Mouse (Mus musculus) inflammation-experienced regulatory T-cells, adult 6 months (primary cell): ENCODE results near the gene Dph7. TPM values are rescaled to one million over a fixed set of nuclear protein-coding genes. Genes with fewer than 3 reads are reported as not detected.
"Not testable (repeated sequence)": the region's sequence is repeated elsewhere in the genome, so short reads cannot be mapped to it uniquely, and the experiment has no call there.

Experiments
- ATAC-seq: one replicate; pipeline ENCODE4 v1.8.0; 2017
- polyA plus RNA-seq, 3 experiments: library from polyadenylated mRNA; unstranded; fragments of 100-300 nt; shearing (Covaris generic); gene quantifications; one replicate each; pipeline ENCODE4 v1.2.1; 2017

Dph7 gene
- 10 to 100 TPM; 21.5 to 42.4 (median 41.8) TPM for polyA plus RNA-seq

DNA sequence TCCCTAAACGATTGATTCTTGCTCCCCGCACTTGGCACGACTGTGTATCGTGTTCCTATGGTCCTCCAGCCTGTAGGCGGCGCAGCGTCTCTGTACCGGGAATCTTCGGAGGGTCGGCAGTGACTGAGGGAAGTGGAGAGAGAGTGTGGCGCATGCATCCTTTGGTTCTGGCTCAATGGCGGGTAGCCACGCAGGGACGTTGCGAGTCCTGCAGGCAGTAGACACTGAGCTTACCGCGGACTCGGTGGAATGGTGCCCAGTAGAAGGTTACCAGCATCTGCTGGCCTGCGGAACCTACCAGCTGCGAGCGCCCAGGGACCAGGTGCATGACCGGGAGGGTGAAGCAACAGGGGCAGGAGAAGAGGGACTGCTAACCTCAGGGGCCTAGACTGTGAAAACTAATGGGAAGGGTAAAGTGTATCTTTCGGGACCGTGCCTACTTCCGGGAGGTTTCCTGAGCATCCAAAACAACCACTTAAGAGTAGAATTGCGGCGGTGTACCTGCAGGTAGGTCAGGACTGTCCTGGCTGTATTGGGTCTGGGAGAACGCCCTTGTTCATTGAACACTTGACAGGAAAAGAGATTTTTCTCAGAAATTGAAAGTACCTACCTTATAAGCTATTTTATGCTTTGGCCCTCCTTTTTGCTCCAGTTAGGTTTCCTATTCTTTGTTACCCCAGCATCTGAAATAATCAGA, at the start of gene Dph7:
Dph7 (plus strand) TSS at position 97 of the 697 bp plus-strand sequence.
- ATAC-seq: peak; percentile 98

DNA sequence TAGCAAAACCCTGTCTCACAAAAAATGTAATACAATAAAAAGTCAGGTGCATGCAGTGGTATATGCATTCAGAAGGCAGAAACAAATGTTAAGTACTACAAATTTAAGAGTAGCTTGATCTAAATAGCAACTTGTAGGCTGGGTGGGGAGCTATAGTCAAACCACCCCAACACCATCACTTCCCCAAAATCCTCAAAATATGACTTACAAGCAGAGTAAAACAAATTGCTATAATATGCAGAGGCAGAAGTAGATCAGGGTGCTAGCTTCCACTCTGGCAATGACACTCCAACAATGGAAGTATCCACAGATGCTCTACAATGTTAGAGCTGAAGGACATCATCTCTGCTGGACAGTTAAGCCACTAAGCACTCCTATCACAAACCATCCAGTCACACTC, 49.6 kb upstream of the Dph7 start:
- ATAC-seq: no peak

DNA sequence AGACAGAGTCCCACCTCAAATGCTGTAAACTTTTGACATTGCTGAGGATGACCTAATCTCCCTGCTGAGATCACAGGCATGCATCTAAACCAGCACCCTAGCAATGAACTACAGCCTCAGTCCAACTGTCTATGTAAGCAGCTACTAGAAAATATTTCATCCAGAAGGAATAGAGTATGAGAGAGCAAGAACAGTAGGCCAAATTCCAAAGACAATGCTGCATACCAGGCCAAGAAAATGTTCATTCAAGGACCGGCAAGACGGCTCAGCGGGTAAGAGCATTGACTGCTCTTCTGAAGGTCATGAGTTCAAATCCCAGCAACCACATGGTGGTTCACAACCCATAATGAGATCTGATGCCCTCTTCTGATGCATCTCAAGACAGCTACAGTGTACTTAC, 47.4 kb upstream of the Dph7 start:
- no peak for ATAC-seq

DNA sequence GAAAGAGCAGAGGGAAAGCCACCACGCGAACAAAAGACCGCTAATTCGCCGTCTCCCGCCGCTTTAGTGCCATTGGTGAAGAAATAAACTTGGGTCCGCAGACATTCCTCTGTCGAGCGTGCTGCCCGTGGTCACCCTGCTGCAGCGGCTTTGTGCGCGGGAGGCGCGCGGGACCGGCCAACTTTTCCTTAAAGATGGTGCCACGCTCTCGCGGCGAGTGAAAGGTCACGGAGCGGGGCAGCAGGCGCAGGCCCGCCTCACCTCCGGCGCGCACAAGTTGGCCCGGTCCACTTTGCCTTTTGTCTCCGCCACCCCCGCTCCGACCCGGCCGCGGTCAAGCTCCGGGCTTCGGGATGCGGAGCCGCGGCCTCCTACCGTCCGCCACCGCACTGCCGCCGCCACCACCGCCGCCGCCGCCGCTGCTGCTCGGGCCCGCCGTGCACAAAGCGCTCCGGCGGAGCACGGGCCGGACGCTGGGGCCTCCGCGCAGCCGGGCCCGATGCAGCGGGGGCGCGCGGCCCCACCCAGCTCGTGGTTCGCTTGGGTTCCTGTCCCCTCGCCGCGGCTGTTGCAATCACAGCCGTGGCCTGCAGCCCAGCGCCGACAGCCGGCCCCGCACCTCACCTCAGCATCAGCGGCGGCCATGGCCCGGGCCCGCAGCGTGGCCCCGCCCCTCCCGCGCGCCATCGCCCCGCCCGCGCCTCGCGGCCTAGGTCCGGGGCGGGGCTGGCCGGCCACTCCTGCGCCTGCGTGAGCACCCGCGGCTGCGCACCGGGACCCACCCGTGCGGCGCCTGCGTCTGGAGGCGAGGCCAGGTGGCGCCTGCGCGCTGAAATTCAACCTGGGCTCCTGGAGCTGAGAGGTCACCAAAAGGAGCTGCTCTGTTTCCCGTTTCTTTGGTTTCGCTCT, 43.0 kb upstream of the Dph7 start, which contains the start of gene Ehmt1:
Ehmt1 (minus strand) TSS at position 685 of the 909 bp plus-strand sequence.
- peak; percentile 93 for ATAC-seq

DNA sequence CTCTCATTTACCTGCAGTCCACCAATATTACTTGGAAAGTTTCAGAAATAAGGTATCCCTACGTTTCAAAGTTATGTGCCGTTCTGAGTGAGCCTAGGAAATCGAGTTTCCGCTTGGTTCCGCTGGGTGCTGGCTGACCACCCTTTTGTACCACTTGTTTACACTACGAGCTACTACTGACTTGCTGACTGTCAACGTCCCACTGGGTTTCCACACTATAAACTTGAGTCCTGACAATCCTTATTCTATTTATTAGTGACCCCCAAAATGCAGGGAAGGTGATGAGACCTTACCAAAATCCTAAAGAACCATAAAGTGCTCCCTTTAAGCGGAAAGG, 42.4 kb upstream of the Dph7 start:
- ATAC-seq: peak; percentile 30

DNA sequence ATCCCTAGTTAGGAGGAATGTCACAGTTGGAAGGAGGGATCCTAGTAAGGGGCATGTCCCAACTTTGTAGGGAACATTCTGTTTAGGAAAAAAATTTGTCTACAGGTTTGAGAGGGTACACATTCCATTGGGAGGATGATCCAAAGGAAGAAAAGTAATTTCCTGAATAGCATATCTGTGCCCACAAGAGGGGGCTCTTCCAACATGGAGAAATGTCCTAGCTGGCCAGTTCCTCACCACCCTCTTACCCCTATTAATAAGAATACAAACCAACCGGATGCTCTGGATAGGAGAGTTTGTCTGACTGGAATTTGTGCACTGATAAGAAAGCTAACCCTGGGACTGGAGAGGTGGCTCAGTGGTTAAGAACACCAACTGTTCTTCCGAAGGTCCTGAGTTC, 38.6 kb upstream of the Dph7 start:
- ATAC-seq: no peak

DNA sequence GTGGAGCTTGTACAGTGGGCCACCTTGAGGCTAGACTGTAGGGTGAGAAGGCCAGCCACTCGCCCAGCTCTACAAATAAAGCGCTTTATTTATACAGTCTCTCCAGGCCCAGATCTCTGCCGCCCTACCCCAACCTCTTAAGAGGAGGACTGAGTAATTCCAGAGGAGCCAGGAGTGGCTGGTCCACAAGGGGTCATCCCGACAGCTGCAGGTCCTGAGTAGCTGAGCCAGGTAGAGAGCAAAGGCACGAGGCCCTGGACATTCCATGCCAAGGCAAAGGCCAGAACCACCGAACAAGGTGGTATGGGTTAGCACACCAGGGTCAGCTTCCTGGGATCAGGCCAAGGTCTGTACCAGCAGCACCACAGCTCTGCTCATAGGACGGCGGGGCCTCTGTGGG, 36.9 kb upstream of the Dph7 start:
- ATAC-seq: no peak

DNA sequence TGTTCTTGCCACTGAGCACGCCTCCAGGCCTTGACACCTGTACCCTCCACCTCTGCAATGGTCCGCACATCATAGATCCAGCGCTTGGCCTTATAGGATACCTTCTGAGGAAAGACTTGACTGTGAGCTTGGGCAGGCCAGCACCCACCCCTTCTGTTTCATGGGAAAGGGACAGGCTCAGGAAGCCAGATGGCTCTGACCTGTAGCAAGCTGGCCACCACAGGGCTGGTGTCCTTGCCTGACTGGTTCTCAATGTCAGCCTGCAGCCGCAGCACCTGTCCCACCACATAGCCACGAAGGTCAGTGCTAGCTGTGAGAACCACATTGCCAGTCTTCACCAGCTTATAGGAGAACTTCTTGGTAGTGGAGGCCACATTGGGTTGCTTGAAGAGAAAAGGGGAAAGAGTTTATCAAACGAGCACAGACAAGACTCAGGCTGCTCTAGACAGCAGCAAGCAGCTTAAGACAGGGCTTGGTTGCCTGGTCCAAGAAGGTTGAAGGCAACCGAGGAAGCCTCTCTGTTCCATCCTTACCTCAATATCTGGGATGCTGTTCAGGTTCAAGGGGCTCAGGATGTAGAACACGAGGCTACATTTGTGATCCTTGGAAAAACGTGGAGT, 35.7 kb upstream of the Dph7 start:
- ATAC-seq: no peak

DNA sequence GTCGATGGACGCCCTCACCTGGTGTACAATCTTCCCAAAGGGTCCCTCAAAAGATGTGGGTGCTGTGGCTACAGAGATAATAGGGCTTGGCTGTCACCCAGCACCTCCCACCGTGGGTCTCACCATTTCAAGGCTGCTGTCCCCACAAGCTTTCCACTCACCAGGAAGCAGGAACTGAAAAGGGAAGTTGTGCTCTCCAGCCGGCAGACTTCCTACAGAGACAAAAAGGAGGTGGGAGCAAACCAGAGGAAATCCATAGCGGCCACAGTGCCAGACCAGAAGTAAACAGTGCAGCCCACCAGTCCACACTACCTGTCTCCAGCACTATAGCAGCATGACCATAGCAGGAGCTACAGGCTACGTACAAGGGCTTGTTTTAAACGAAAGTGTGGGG, 35.2 kb upstream of the Dph7 start:
- ATAC-seq: no peak

DNA sequence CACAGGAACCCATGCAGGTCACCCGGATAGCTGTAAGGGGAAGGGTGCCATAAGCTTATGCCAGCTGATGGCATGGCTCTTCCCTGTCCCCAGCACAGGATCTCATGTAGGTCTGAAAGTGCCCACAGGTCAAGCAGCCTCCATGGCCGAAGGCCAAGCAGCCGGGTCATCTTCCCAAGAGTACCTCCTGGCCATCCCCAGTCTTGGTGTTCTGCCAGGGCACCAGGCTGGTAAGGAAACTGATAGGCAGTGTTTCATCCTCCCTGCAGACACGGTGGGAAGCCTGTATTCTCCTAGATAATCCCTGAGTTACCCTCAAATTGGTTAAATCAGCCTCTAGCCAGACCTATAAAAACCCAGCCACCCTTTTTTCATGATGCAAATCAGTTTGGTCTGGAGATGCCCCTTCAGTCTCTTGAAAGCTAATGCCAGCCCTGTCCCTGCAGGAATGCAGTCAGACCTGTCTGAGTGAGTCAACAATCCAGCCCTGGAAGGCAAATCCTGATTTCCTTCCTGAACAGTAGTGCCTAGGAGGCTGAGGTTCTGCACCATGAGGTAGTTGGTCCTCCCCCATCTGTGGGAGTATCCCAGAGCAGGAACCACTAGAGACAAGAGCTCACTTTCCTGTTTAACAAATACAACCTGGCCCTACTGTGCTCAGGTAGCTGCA, 34.3 kb upstream of the Dph7 start:
- no peak for ATAC-seq

DNA sequence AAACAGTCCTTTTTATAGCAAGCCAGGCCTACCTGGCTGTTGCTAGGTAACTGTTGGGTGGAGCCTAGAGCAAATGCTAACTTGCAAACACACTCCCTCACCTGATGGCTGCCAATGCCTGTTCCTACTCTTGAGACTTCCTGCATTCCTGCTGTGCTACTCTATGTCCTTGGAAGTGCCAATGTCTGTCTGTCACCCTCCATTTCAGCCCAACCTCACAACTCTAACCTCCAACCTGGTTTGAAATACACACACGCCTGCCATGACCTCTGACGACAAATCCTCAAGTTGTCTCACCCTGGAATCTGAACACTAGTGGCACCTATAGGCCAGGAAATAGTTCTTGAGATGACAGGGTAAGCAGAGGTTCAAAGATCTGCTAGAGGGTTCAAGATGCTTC, 33.1 kb upstream of the Dph7 start:
- ATAC-seq: peak; percentile 45

DNA sequence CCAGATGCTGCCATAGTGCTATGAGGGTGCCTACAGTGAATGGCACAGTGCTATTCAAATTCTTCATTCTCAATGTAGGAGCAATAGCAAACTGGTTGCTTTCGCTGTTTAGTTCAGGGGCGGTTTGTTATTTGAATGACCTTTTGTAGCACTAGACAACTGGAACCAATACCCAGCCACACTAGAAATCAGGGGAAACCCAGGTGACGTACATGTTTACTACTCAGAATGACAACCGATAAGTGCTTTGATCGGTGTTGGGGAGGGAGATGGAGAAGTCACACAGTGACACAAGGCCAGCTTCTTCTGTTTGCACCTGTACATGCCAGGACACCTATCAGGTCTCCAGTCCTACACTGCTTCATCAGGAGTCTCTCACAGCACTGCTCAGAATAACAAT, 32.6 kb upstream of the Dph7 start:
- peak; percentile 79 for ATAC-seq

DNA sequence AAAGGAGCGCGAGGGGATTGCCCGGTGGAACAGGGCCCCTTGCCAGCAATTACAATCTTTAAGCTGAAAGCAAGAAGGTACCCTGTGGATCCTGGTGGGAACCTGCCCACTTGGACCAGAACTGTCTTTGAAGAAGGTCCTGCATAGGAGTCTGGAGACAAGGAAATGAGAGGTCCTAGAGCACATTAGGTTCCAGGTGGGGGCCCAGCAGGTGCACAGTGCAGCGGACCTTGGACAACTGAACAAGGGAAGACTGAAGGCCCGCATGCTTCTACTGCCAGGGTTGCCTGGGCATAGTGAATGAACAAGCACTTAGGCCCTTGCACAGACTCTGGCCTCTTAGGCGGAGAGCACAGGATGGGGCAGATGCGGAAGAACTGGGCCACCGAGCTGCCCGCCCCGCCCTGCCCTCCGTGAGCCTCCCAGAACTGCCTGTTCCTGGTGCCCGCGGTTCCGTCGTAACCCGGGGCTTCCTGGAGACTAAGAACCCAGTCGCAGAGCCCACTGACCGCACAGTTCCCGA, 27.7 kb upstream of the Dph7 start:
- ATAC-seq: peak; percentile 53

DNA sequence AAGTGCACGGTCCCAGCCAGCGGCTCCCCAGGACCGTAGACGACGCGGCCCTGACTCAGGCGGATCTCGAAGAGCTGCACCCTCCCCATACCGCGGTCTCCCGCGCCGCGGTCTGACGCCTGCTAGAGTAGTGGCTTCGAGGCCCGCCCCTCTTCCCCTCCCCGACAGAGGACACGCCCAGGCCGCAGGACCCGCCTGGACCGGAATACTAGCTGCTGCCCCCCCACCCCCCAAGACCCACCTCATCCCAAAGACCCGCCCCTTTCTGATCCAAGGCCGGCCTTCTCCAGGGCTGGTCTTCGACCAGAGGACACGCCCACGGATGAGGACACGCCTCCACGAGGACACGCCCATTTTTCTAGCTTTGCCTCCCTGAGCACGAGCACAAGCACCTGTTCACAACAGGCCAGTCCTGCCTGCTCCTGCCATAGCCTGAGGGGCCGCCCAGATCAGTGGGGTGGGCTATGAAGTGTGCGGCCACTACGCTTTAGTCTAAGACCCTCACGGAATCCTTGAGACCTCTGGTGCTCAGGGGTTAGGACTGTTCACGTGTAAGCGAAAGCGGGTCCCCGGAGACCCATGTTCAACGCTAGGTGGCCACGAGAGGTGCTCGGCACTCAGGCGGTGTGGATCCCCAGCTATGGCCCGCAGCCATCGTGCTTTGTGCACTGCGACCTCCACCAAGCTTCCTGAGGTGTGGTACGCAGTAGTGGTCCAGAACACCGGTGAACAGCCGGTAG, 27.0 kb upstream of the Dph7 start, which contains the start of gene Arrdc1:
Arrdc1 (minus strand) TSS at position 196 of the 740 bp plus-strand sequence.
- peak; percentile 82 for ATAC-seq

DNA sequence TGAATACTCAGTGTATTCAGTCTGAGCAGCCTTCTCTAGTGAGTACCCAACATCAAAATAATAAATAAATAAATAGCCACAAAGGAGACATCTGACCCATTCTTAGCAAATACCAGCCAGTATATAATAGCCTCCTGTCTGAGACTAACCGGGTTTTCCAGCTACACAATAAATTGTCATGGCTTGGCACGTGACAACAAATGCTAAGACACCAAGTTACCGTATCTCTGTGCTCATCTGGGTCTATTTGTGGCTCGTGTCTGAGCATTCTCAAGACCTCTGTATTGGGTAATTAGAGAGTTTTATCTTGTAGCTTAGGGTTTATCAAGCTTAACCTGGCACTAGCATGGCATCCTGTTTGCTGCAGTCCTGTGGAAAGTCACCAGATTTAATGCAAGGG, 20.1 kb upstream of the Dph7 start:
- no peak for ATAC-seq

DNA sequence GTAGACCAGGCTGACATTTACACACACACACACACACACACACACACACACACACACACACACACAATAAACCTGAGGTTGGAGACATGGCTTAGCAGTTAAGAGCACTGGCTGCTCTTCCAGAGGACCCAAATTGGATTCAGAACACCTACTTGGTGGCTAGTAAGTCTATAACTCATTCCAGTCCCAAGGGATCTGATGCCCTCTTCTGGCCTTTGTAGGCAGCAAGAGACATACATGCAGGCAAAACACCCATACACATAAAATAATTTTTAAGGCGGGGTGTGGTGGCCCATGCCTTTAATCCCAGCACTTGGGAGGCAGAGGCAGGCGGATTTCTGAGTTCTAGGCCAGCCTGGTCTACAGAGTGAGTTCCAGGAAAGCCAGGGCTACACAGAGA, 17.9 kb upstream of the Dph7 start:
- not testable (repeated sequence) for ATAC-seq

DNA sequence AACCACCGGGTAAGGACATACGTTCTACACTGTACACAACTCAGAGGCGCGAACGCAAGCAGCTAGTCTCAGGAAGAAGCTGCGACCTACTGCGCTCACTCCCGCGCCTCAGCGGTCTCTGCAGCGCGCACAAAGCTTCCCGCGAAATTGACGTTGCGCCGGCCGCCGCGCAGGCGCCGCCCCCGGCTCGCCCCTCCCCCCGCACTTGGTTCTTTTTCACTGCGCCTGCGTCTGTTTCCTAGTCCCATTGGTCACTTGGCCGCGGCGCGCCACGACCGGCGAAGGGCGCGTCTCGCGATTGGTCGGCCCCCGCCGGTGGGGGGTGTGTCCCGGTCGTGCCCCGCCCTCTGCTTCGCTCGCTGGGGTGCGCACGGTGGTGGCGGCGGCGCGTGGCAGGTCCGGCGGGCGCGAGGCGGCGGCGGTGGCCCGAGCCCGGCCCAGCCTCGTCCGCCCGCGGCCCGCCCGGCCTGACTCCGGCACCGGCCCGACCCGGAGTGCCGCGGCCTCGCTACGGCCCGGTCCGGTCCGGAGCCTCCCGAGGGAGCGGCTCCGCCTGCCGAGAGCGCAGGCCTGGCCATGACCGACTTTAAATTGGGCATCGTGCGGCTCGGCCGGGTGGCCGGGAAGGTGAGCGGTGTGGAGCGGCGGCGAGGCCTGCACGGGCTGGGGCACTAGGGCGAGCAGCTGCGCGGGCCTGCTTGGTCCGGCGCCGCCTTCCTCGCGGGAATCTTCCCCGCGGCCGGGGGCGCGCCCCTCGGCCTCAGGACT, 12.6 kb upstream of the Dph7 start, which contains the start of gene Zmynd19:
Zmynd19 (plus strand) TSS at position 372 of the 768 bp plus-strand sequence.
- peak; percentile 95 for ATAC-seq

DNA sequence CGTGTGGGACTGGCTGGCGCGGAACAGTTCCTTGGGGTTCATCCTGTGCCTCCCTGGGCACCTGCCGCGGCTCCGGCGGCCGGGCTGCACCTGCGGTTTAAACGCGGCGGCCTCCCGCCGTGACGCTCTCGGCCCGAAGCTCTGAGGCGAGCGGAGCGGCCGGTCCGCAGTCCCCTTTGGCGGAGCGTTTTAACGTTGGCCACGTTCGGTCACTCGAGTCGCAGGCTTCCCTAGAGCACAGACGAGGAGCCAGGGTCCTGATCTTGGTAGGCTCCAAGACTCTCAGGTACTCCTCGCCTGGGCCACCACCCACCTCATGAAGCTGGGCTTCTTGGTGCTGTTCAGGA, 12.0 kb upstream of the Dph7 start:
- ATAC-seq: peak; percentile 13

DNA sequence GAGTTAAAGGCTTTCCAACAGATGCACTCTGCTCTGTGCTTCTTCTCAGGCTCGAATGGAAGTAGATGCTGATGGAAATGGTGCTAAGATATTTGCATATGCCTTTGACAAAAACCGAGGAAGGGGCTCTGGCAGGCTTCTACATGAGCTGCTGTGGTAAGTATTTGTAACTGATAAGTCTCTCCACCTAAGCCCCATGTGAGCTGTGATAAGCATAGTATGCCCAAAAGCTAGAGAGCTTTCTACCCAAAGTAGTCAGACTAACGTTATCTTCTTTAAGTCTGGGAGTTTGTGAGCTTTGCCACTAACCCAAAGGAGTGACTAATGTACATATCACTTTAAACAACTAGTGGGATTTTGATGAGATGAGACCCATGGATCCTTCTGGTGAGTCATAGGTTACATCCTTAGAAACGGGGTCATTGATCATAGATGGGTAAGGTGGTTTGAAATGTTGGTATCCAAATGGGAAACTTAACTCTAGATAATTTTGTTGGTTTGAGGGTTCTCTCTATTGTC, 9.6 kb upstream of the Dph7 start:
- ATAC-seq: no peak

DNA sequence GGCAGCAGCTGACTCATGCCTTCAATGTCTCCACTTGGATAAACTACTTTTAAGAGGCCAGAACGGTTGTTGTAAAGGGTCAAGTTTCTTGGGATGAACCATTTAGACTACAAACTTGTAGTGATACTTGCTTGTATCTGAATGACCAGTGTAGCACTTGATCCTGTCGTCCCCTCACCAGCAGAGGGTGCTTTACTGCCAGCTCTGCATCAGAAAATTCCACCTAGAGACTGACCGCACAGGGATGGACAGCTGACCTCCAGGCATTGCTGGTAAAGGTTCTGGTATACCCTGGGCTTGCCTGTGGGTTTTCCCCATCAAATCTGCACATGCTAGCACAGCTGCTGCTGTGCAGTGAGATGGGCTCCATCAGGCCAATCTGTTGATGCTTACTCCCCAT, 1.3 kb upstream of the Dph7 start:
- ATAC-seq: no peak

DNA sequence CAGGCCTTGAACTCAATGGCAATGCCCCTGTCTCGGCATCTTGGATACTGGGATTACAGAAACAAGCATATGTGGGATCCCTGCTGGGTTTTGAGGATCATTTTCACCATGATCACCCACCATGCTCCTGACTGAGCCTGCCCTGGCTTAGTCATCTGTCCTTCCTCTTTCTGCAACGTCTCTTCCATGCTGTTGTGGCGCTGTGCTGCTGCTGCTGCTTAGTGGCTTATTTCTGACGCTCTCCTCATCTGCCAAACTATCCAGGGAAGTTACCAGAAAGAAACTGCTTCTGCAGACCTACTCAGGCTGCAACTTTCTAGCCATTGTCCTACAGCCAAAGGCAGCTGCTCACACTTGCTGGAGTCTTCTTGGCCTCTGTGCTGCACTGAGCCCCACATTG, 8.2 kb downstream of the Dph7 start:
- ATAC-seq: no peak
